Mouse (Mus musculus): ENCODE results near the gene Lck.
"Not testable (repeated sequence)": the region's sequence is repeated elsewhere in the genome, so short reads cannot be mapped to it uniquely, and the experiment has no call there.

DNA sequence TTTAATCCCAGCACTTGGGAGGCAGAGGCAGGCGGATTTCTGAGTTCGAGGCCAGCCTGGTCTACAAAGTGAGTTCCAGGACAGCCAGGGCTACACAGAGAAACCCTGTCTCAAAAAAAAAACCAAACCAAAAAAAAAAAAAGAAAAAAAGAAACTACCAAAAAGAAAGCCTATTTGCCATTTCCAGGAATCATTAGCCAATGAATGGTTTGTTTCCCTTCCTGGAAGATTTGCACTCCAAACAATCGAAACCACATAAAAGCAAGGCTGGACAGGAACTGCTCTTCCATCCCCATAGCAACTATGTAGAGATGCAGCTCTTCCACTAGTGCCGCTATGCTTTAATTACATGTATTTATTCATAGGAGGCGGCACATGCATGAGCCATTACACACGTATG, 18.9 kb downstream of the Lck start:
- TF ChIP-seq USF1 (IDR thresholded peaks at IDR 0.05; ENCODE audit: low read depth); MYOG (IDR thresholded peaks at IDR 0.05; ENCODE audit: control insufficient read depth in 1 of 3, insufficient read depth in 1 of 3, insufficient read length in 2 of 3, low read depth in 2 of 3); POLR2A (IDR thresholded peaks at IDR 0.05; ENCODE audit: insufficient read length, low read depth); MAX (IDR thresholded peaks at IDR 0.05; ENCODE audit: low read depth); POLR2AphosphoS2 (IDR thresholded peaks at IDR 0.05; ENCODE audit: insufficient read length, low read depth); MYOD1 (IDR thresholded peaks at IDR 0.05; ENCODE audit: control insufficient read depth in 1 of 3, insufficient read length in 2 of 3, low read depth in 2 of 3); SRF (IDR thresholded peaks at IDR 0.05; ENCODE audit: control insufficient read depth, insufficient read length, low read depth); CEBPB (IDR thresholded peaks at IDR 0.05; ENCODE audit: insufficient read depth, poor library complexity, severe bottlenecking): not testable (repeated sequence)

All from myocyte (in vitro differentiated cells).